Mouse (Mus musculus) testis, postnatal 10 days (tissue): ENCODE results near the gene Klk11.
A peak's percentile ranks its signal among the peaks of the same experiment; 100 is the strongest.

ENCODE experiments used
- DNase-seq: peaks from one replicate; pipeline ENCODE4 v3.0.0; 2021; ENCODE audit warnings: low spot score

Klk11 gene

GRCm38 (mm10) chr7:43796355-43796754 lies 22.0 kb downstream of the Klk11 start:
- no peak for DNase-seq

- DNase-seq: peak; percentile 61
These were observed 22.9 kb downstream of the Klk11 start, which contains the start of gene Klk8 for GRCm38 (mm10) chr7:43797333-43797769. Gene Klk8 (plus strand): TSS chr7:43797577.

- no peak for DNase-seq
These were observed 23.5 kb downstream of the Klk11 start for GRCm38 (mm10) chr7:43797844-43798462.

DNA sequence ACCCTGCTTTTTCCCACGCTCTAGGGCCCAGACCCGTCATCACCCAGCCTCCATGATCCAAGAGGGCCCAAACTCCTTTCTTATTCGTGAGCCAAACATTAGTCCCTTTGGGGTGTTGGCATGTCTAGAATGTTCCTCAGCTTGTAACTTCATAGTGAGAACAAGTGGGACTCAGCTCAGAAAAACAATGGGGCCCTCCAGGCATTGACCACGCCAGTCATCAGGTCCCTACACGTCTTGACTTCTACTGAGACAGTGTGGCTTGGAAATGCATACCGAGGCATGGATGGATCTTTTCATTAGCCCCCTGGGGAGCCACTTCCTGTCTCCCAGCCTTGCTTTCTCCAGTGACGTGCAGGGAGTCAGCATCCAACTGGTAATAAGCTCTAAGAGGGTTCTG lies 25.5 kb downstream of the Klk11 start:
- no peak for DNase-seq

DNA sequence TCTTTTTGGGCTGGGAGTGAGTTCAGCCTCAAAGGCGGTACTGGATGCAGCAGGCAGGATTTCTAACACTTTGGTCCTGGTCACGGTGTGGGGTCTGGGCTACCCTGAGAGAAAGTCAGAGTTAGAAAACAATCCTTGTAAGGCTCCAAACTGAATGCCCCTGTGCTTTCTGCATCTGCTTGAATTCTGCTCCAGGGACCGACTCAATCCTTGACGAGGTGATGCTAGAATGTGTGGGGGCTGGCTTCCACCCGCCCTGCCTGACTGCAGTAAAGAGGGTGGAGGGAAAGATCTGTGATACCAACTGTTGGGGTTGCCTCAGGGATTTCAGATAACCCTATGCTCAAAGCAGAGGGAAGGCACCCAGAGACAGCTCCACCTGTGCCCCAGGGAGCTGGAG lies 36.6 kb downstream of the Klk11 start, which contains the start of gene Klk7:
Gene Klk7, plus strand, starts transcription at position 301 of the 400 bp plus-strand sequence.
- no peak for DNase-seq

DNA sequence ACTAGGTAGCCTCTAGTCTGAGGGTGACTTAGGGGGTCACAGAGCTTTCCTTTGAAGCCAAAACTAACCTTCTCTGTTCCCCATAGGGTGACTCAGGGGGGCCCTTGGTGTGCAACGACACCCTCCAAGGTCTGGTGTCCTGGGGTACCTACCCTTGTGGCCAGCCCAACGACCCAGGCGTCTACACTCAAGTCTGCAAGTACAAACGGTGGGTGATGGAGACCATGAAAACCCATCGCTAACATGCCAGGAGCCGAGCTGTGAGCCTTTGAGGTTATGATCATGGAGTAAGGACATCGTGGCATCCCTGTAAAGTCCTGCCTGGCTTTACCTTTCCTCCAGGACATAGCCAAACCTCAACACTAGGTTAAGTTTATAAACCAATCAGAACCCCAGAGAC lies 40.8 kb downstream of the Klk11 start:
- no peak for DNase-seq

DNA sequence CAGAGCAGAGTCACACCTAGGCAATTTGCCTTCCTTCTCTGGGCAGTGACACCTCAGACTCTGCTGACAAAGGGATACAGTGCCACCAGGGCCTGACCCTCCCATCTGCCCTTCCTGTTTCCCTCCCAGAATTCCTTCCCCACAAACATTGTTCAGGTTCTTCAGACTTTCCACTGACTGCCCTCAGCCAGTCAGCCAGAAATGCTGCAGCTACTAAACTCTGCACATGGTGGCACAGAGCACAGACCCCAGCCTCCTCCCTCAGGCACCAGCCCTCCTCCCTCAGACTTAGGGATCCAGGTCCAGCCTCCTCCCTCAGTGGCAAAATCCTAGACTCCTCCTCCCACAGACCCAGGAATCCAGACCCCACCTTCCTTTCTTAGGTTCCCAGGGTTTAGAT lies 42.3 kb downstream of the Klk11 start:
- DNase-seq: no peak

- no peak for DNase-seq
These were observed 47.2 kb downstream of the Klk11 start for GRCm38 (mm10) chr7:43821581-43821980.

GRCm38 (mm10) chr7:43824199-43824598 lies 49.8 kb downstream of the Klk11 start, which contains the start of gene Klk6:
Gene Klk6 (plus strand): TSS chr7:43824499.
- no peak for DNase-seq

GRCm38 (mm10) chr7:43826056-43826455 lies 51.7 kb downstream of the Klk11 start:
- no peak for DNase-seq

DNA sequence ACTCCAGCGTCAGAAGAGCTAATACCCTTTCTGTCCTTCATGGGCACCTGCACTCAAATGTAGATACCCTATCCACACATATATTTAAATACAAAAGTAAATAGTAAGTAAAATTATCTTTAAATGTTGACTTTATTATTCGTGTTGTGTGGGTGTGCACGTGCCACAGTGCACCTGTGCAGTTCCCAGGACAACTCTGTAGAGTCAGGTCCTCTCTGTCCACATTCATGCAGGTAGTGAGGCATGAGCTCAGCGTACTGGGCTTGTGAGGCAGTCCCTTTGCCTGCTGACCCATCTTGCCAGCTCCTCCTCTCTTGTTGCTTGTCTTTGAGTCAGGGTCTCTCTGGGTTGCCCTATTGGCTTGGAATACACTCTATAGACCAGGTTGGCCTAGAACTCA lies 53.3 kb downstream of the Klk11 start:
- DNase-seq: no peak
